Mouse (Mus musculus) myocyte (in vitro differentiated cells): ENCODE measurements around the gene Pole2. TPM values are rescaled to one million over a fixed set of nuclear protein-coding genes. Genes with fewer than 3 reads are reported as not detected.
"Not testable (repeated sequence)": the region's sequence is repeated elsewhere in the genome, so short reads cannot be mapped to it uniquely, and the experiment has no call there.

Experiments used
- H3K27me3 ChIP-seq: one replicate; pipeline ENCODE4 v1.6.1; 2011; ENCODE audit not compliant: control insufficient read depth, insufficient read depth, insufficient read length
- H3K36me3 ChIP-seq: one replicate; pipeline ENCODE4 v1.6.1; 2011; ENCODE audit not compliant: control insufficient read depth, insufficient read depth
- H3K4me2 ChIP-seq: one replicate; pipeline ENCODE4 v1.6.1; 2011; ENCODE audit warnings: low read depth, control low read depth
- H3K4me3 ChIP-seq: one replicate; pipeline ENCODE4 v1.5.1; 2011; ENCODE audit warnings: mild to moderate bottlenecking, control low read depth, moderate library complexity
- H3K79me2 ChIP-seq: one replicate; pipeline ENCODE4 v1.6.1; 2011; ENCODE audit not compliant: control insufficient read depth, insufficient read depth
- H3ac ChIP-seq: one replicate; pipeline ENCODE4 v1.6.1; 2011; ENCODE audit not compliant: control insufficient read depth, insufficient read length
- CEBPB ChIP-seq: IDR thresholded peaks from 2 replicates; pipeline ENCODE4 v1.6.1; 2011; ENCODE audit warnings: mild to moderate bottlenecking, moderate library complexity; ENCODE audit not compliant: poor library complexity, insufficient read depth, severe bottlenecking
- E2F4 ChIP-seq: IDR thresholded peaks from one replicate; pipeline ENCODE4 v1.6.1; 2011; ENCODE audit warnings: mild to moderate bottlenecking, control low read depth, moderate library complexity; ENCODE audit not compliant: insufficient read depth
- MAX ChIP-seq: IDR thresholded peaks from one replicate; pipeline ENCODE4 v1.6.1; 2011; ENCODE audit warnings: low read depth, mild to moderate bottlenecking, control low read depth
- MYOD1 ChIP-seq, 3 experiments: IDR thresholded peaks; one replicate each; pipeline ENCODE4 v1.6.1; 2011; ENCODE audit warnings: control low read depth in 2 of 3, low read depth in 2 of 3, mild to moderate bottlenecking in 2 of 3, moderate library complexity in 1 of 3; ENCODE audit not compliant: insufficient read length in 2 of 3, control insufficient read depth in 1 of 3
- MYOG ChIP-seq, 3 experiments: IDR thresholded peaks; one replicate each; pipeline ENCODE4 v1.6.1; 2011; ENCODE audit warnings: control low read depth in 2 of 3, low read depth in 2 of 3, mild to moderate bottlenecking in 2 of 3; ENCODE audit not compliant: insufficient read length in 2 of 3, control insufficient read depth in 1 of 3, insufficient read depth in 1 of 3
- POLR2A ChIP-seq: IDR thresholded peaks from one replicate; pipeline ENCODE4 v1.6.1; 2011; ENCODE audit warnings: low read depth, mild to moderate bottlenecking, control low read depth, moderate library complexity; ENCODE audit not compliant: insufficient read length
- POLR2AphosphoS2 ChIP-seq: IDR thresholded peaks from one replicate; pipeline ENCODE4 v1.6.1; 2011; ENCODE audit warnings: low read depth, control low read depth; ENCODE audit not compliant: insufficient read length
- REST ChIP-seq: IDR thresholded peaks from one replicate; pipeline ENCODE4 v1.6.1; 2011; ENCODE audit warnings: mild to moderate bottlenecking, control low read depth, moderate library complexity; ENCODE audit not compliant: insufficient read depth, insufficient read length
- SRF ChIP-seq: IDR thresholded peaks from one replicate; pipeline ENCODE4 v1.6.1; 2011; ENCODE audit warnings: low read depth; ENCODE audit not compliant: control insufficient read depth, insufficient read length
- TCF12 ChIP-seq: IDR thresholded peaks from one replicate; pipeline ENCODE4 v1.6.1; 2011; ENCODE audit warnings: mild to moderate bottlenecking, control low read depth; ENCODE audit not compliant: poor library complexity, insufficient read depth, severe bottlenecking
- TCF3 ChIP-seq: IDR thresholded peaks from one replicate; pipeline ENCODE4 v1.6.1; 2011; ENCODE audit warnings: low read depth, control low read depth; ENCODE audit not compliant: insufficient read length
- USF1 ChIP-seq: IDR thresholded peaks from one replicate; pipeline ENCODE4 v1.6.1; 2011; ENCODE audit warnings: low read depth, mild to moderate bottlenecking, control low read depth, moderate library complexity
- polyA plus RNA-seq: library from polyadenylated mRNA; unstranded; fragments of >200 nt; fragmentation: generic; extraction: Trizol; gene quantifications from one replicate; pipeline ENCODE4 v1.2.1, GENCODE M21; 2012; ENCODE audit warnings: missing spikeins

The Pole2 gene
- polyA plus RNA-seq, 1 experiment, result 4.2 TPM

- no peak overlapping the region for H3ac ChIP-seq
- no peaks in the 10 kb centered on the region for H3K27me3 ChIP-seq
- H3K79me2 ChIP-seq, result peaks cover 2% of the 10 kb centered on the region
- H3K36me3 ChIP-seq, result no peaks in the 10 kb centered on the region
- TF ChIP-seq MAX (no peak), MYOG (IDR thresholded peaks at IDR 0.05; ENCODE audit: control insufficient read depth in 1 of 3, insufficient read depth in 1 of 3, insufficient read length in 2 of 3, low read depth in 2 of 3) (no peak), POLR2AphosphoS2 (no peak), REST (no peak), SRF (no peak), POLR2A (no peak), E2F4 (no peak), CEBPB (no peak), TCF3 (no peak), TCF12 (no peak), USF1 (no peak), MYOD1 (IDR thresholded peaks at IDR 0.05; ENCODE audit: control insufficient read depth in 1 of 3, insufficient read length in 2 of 3, low read depth in 2 of 3) (no peak)
- H3K4me3 ChIP-seq, result no peak overlapping the region
- H3K4me2 ChIP-seq, result no peak overlapping the region
Measured at GRCm38 (mm10) chr12:69164904-69165303, 63.1 kb downstream of the Pole2 start.

GRCm38 (mm10) chr12:69163586-69163985 is 64.4 kb downstream of the Pole2 start:
- H3K79me2 ChIP-seq, H3ac ChIP-seq, H3K27me3 ChIP-seq, H3K36me3 ChIP-seq, H3K4me2 ChIP-seq, H3K4me3 ChIP-seq: not testable (repeated sequence)

GRCm38 (mm10) chr12:69160677-69161076 is 67.3 kb downstream of the Pole2 start:
- Histone ChIP-seq H3K36me3 (peaks cover 19% of the 10 kb centered on the region), H3K79me2 (peaks cover 15% of the 10 kb centered on the region)
- H3K27me3 ChIP-seq, H3K4me2 ChIP-seq, H3K4me3 ChIP-seq, H3ac ChIP-seq: not testable (repeated sequence)

GRCm38 (mm10) chr12:69159578-69159940 is 68.4 kb downstream of the Pole2 start:
- Histone ChIP-seq H3K4me2 (peak overlapping the region; percentile 57), H3K36me3 (peaks cover 23% of the 10 kb centered on the region), H3ac (no peak overlapping the region), H3K27me3 (no peaks in the 10 kb centered on the region), H3K79me2 (peaks cover 15% of the 10 kb centered on the region), H3K4me3 (peak overlapping the region; percentile 69)
- no peak for TF ChIP-seq TCF3
- TF ChIP-seq USF1, result no peak
- TF ChIP-seq E2F4, result no peak

GRCm38 (mm10) chr12:69158765-69159577 is 69.0 kb downstream of the Pole2 start, which contains the start of gene Rps29:
TSS of gene Rps29 (minus strand) at chr12:69159186.
- TF ChIP-seq POLR2A, result peak; percentile 63
- TF ChIP-seq POLR2AphosphoS2, result peak; percentile 76
- peak within 1 kb of the TSS; percentile 97 for H3ac ChIP-seq
- peak within 1 kb of the TSS; percentile 69 for H3K4me3 ChIP-seq
- H3K79me2 ChIP-seq, result peaks cover 15% of the 10 kb centered on the region
- not testable (repeated sequence) for H3K27me3 ChIP-seq
- peaks cover 23% of the 10 kb centered on the region for H3K36me3 ChIP-seq
- peak within 1 kb of the TSS; percentile 90 for H3K4me2 ChIP-seq

- H3K27me3 ChIP-seq, result no peaks in the 10 kb centered on the region
- no peak for TF ChIP-seq MYOG (IDR thresholded peaks at IDR 0.05; ENCODE audit: control insufficient read depth in 1 of 3, insufficient read depth in 1 of 3, insufficient read length in 2 of 3, low read depth in 2 of 3)
- TF ChIP-seq POLR2A, result no peak
- TF ChIP-seq TCF12, result no peak
- TF ChIP-seq SRF, result no peak
- TF ChIP-seq USF1, result no peak
- no peak for TF ChIP-seq CEBPB
- TF ChIP-seq TCF3, result no peak
- no peak for TF ChIP-seq MAX
- no peak for TF ChIP-seq REST
- no peak for TF ChIP-seq MYOD1 (IDR thresholded peaks at IDR 0.05; ENCODE audit: control insufficient read depth in 1 of 3, insufficient read length in 2 of 3, low read depth in 2 of 3)
- TF ChIP-seq POLR2AphosphoS2, result no peak
- TF ChIP-seq E2F4, result no peak
- H3ac ChIP-seq, result peak overlapping the region; percentile 97
- peaks cover 15% of the 10 kb centered on the region for H3K79me2 ChIP-seq
- peak overlapping the region; percentile 69 for H3K4me3 ChIP-seq
- H3K36me3 ChIP-seq, result peaks cover 23% of the 10 kb centered on the region
- H3K4me2 ChIP-seq, result peak overlapping the region; percentile 90
Measured at GRCm38 (mm10) chr12:69158366-69158764, 69.6 kb downstream of the Pole2 start.
